Mouse (Mus musculus): Measurements from ENCODE around the gene Lypd3.

Gene Lypd3

GRCm38 (mm10) chr7:24636264-24636663 lies at the start of gene Lypd3:
TSS of gene Lypd3 (plus strand) at chr7:24636550.
- DNase-seq, result no peak

GRCm38 (mm10) chr7:24586828-24587227 lies 49.5 kb upstream of the Lypd3 start:
- peak; percentile 56 for DNase-seq

GRCm38 (mm10) chr7:24587330-24588105 lies 48.8 kb upstream of the Lypd3 start, which contains the start of the genes Ethe1 and Zfp575:
TSS of gene Ethe1 (plus strand) at chr7:24587543.
TSS of gene Zfp575 (minus strand) at chr7:24587641.
- DNase-seq, result peak; percentile 88

GRCm38 (mm10) chr7:24588336-24588735 lies 48.0 kb upstream of the Lypd3 start:
- no peak for DNase-seq

GRCm38 (mm10) chr7:24591735-24592134 lies 44.6 kb upstream of the Lypd3 start:
- no peak for DNase-seq

- DNase-seq, result peak; percentile 46
Measured at GRCm38 (mm10) chr7:24592163-24592562, 44.2 kb upstream of the Lypd3 start.

- DNase-seq, result no peak
Measured at GRCm38 (mm10) chr7:24592781-24593180, 43.6 kb upstream of the Lypd3 start.

- peak; percentile 81 for DNase-seq
Measured at GRCm38 (mm10) chr7:24593621-24594308, 42.6 kb upstream of the Lypd3 start.

GRCm38 (mm10) chr7:24594309-24594803 lies 42.0 kb upstream of the Lypd3 start:
- DNase-seq, result no peak

- DNase-seq, result no peak
Measured at GRCm38 (mm10) chr7:24595464-24595863, 40.9 kb upstream of the Lypd3 start.

GRCm38 (mm10) chr7:24598121-24598520 lies 38.2 kb upstream of the Lypd3 start:
- DNase-seq, result no peak

GRCm38 (mm10) chr7:24599211-24600067 lies 36.9 kb upstream of the Lypd3 start:
- DNase-seq, result no peak

GRCm38 (mm10) chr7:24600941-24601597 lies 35.3 kb upstream of the Lypd3 start:
- DNase-seq, result peak; percentile 96

GRCm38 (mm10) chr7:24605561-24605960 lies 30.8 kb upstream of the Lypd3 start:
- DNase-seq, result no peak

GRCm38 (mm10) chr7:24606046-24606445 lies 30.3 kb upstream of the Lypd3 start:
- DNase-seq, result no peak

GRCm38 (mm10) chr7:24608017-24608416 lies 28.3 kb upstream of the Lypd3 start:
- DNase-seq, result peak; percentile 79

GRCm38 (mm10) chr7:24608561-24608960 lies 27.8 kb upstream of the Lypd3 start:
- DNase-seq, result no peak

- peak; percentile 26 for DNase-seq
Measured at GRCm38 (mm10) chr7:24610144-24610878, 26.0 kb upstream of the Lypd3 start, which contains the start of gene Phldb3. TSS of gene Phldb3 (plus strand) at chr7:24610763.

GRCm38 (mm10) chr7:24610879-24611494 lies 25.4 kb upstream of the Lypd3 start:
- peak; percentile 89 for DNase-seq

GRCm38 (mm10) chr7:24611709-24612108 lies 24.6 kb upstream of the Lypd3 start:
- DNase-seq, result no peak

GRCm38 (mm10) chr7:24612308-24612910 lies 23.9 kb upstream of the Lypd3 start:
- peak; percentile 32 for DNase-seq

Data from retina, postnatal 1 day (tissue).